23 mouse cellular contexts compared by ENCODE assay signal in the genomic region with DNA sequence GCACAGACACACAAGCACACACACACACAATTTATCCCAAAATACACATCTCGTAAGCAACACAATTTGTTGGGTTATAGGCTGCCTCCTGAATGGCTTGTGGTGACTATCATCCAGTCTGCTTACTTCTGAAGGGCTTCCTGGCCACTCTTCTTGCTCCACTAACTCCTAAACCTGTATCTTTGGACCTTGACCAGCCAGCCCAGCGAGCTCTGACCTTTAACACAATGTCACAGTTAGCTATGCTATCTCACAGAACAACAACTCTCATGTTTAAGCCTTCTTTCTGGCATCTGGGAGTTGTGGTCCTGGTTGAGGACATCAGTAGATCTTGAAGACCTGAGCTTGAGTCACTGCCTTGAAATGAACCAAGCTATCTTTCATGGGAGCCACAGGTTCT. TPM values are rescaled to one million over a fixed set of nuclear protein-coding genes. Genes with fewer than 3 reads are reported as not detected.
A peak's percentile ranks its signal among the peaks of the same experiment; 100 is the strongest.
DNase-seq lines count a peak whose midpoint lies in the region; ATAC-seq and TF ChIP-seq lines count a peak whose summit lies in the region.
"Had no signal": no experiment of that assay in that cellular context is flagged by ENCODE, and none has a peak within 500 bp of the region (broad histone marks: within the 10 kb centered on the region; RNA-seq: fewer than 3 reads in every experiment).

No protein-coding gene starts in this region.

- H3K27me3 ChIP-seq in heart, embryonic 10.5 days (ENCODE audit: insufficient read depth, poor library complexity, severe bottlenecking), result no peaks in the 10 kb centered on the region
- 0 out of 2 replicates have a peak, but pooled peaks cover 2% of the 10 kb centered on the region for H3K27me3 ChIP-seq in liver, embryonic 16.5 days (ENCODE audit: control insufficient read depth, insufficient read depth, low read depth, low read length)
- H3K27me3 ChIP-seq in forebrain, postnatal 0 days (ENCODE audit: insufficient read depth, low read length), result no peaks in the 10 kb centered on the region
- H3K27me3 ChIP-seq: embryonic facial prominence, embryonic 12.5 days; forebrain, embryonic 15.5 days; heart, embryonic 12.5 days had no signal

- H3K4me1 ChIP-seq in heart, embryonic 10.5 days, result peaks cover 32% of the 10 kb centered on the region
- H3K4me1 ChIP-seq in liver, embryonic 16.5 days (ENCODE audit: control insufficient read depth, low read depth, low read length), result peaks cover 27% of the 10 kb centered on the region
- no peaks in the 10 kb centered on the region for H3K4me1 ChIP-seq in forebrain, postnatal 0 days (ENCODE audit: insufficient read depth)

- H3K36me3 ChIP-seq in heart, embryonic 10.5 days, result no peaks in the 10 kb centered on the region
- no peaks in the 10 kb centered on the region for H3K36me3 ChIP-seq in liver, embryonic 16.5 days (ENCODE audit: control insufficient read depth, insufficient read depth)
- no peaks in the 10 kb centered on the region for H3K36me3 ChIP-seq in forebrain, postnatal 0 days (ENCODE audit: insufficient read depth)
- H3K36me3 ChIP-seq: embryonic facial prominence, embryonic 12.5 days; forebrain, embryonic 15.5 days; G1E; heart, embryonic 12.5 days; hindbrain, embryonic 10.5 days had no signal

- H3K4me3 ChIP-seq in heart, embryonic 10.5 days, result no peak overlapping the region
- no peak overlapping the region for H3K4me3 ChIP-seq in liver, embryonic 16.5 days (ENCODE audit: low read depth, low read length)
- no peak overlapping the region for H3K4me3 ChIP-seq in forebrain, postnatal 0 days (ENCODE audit: low read depth, low read length)
- H3K4me3 ChIP-seq: embryonic facial prominence, embryonic 12.5 days; forebrain, embryonic 15.5 days; heart, embryonic 12.5 days; hindbrain, embryonic 10.5 days had no signal

- no peaks in the 10 kb centered on the region for H3K9me3 ChIP-seq in heart, embryonic 10.5 days
- H3K9me3 ChIP-seq in liver, embryonic 16.5 days (replicated peaks; ENCODE audit: control insufficient read depth, low read length), result no peaks in the 10 kb centered on the region
- H3K9me3 ChIP-seq in forebrain, postnatal 0 days (ENCODE audit: low read length), result no peaks in the 10 kb centered on the region
- H3K9me3 ChIP-seq: embryonic facial prominence, embryonic 12.5 days; forebrain, embryonic 15.5 days; G1E; heart, embryonic 12.5 days; hindbrain, embryonic 10.5 days had no signal

- H3K4me2 ChIP-seq in liver, embryonic 16.5 days (ENCODE audit: low read depth, low read length), result no peak overlapping the region
- H3K4me2 ChIP-seq in forebrain, postnatal 0 days (ENCODE audit: low read depth), result no peak overlapping the region
- H3K4me2 ChIP-seq: embryonic facial prominence, embryonic 12.5 days; forebrain, embryonic 15.5 days; heart, embryonic 12.5 days had no signal

- H3K27ac ChIP-seq in heart, embryonic 10.5 days, result 0 out of 2 replicates have a peak overlapping the region, but pooled peaks have one; percentile 11
- peak overlapping the region; percentile 4; the same call in 1 of the 2 replicates for H3K27ac ChIP-seq in liver, embryonic 16.5 days (ENCODE audit: low read length)
- H3K27ac ChIP-seq in forebrain, postnatal 0 days (ENCODE audit: low read depth, low read length), result no peak overlapping the region
- H3K27ac ChIP-seq: embryonic facial prominence, embryonic 12.5 days; forebrain, embryonic 15.5 days; hindbrain, embryonic 10.5 days had no signal

- no peak for ATAC-seq in liver, embryonic 16.5 days (ENCODE audit: low read depth)
- no peak for ATAC-seq in forebrain, postnatal 0 days
- ATAC-seq: CD4-positive, CD25-positive, alpha-beta regulatory T cell, adult 4 months; forebrain, embryonic 15.5 days had no signal

- no peak for DNase-seq in heart, embryonic 10.5 days (ENCODE audit: low spot score)
- no peak for DNase-seq in heart, adult 9 months (ENCODE audit: low spot score in 2 of 2)
- peak; percentile 85 for DNase-seq in kidney, adult 9 months
- no peak for DNase-seq in kidney, adult 18-20 months
- DNase-seq in liver, result no peak
- no peak for DNase-seq in forebrain, postnatal 0 days
- DNase-seq: adrenal gland, adult 8-10 months; B cell, adult 2 months; cerebellum, adult 11-12 months; cerebellum, adult 9-10 months; cerebellum, postnatal 25 days; gastrocnemius, postnatal 10 days; heart, adult 18-20 months had no signal

- 77% methylated on average over 2 of the region's 2 CpGs for whole genome bisulfite sequencing in heart, embryonic 10.5 days
- WGBS in liver, embryonic 16.5 days (ENCODE audit: insufficient replicate concordance), result 56% methylated on average over 2 of the region's 2 CpGs
- WGBS in forebrain, postnatal 0 days, result 72% methylated on average over 2 of the region's 2 CpGs

- no peak for TF ChIP-seq CTCF in forebrain, postnatal 0 days (IDR thresholded peaks at IDR 0.05; ENCODE audit: low read depth)

- no peak overlapping the region for H3K9ac ChIP-seq in liver, embryonic 16.5 days (ENCODE audit: low read depth, low read length)
- no peak overlapping the region for H3K9ac ChIP-seq in forebrain, postnatal 0 days
- H3K9ac ChIP-seq: embryonic facial prominence, embryonic 12.5 days; forebrain, embryonic 15.5 days; heart, embryonic 12.5 days had no signal

RNA-seq across cellular contexts. Expression of a gene that starts 8.2 kb away (rescaled TPM):
- polyA plus RNA-seq in heart, embryonic 10.5 days (2016; fragmentation: Nextera tagmentation; extraction: Ambion mirVana), result 0.23 and 0.48 TPM in 2 replicates
- 2.4 and 2.6 TPM in 2 replicates for polyA plus RNA-seq in liver, embryonic 16.5 days (2015; fragmentation: Nextera tagmentation; extraction: Ambion mirVana)
- 9.1 and 13.1 TPM in 2 replicates for total RNA-seq in forebrain, postnatal 0 days (2014; rRNA removed)
- polyA plus RNA-seq in forebrain, postnatal 0 days (2015; fragmentation: Nextera tagmentation; extraction: Ambion mirVana), result 16.6 and 19.0 TPM in 2 replicates
- total RNA-seq: gastrocnemius, postnatal 4 days; heart, adult 18-20 months; heart, postnatal 25 days had no signal
- polyA plus RNA-seq: G1E; heart, embryonic 12.5 days had no signal

RNA-seq across cellular contexts. Expression of a gene that starts 18.6 kb away (rescaled TPM):
- 0.04 TPM in 1 of 2 replicates, not detected in the other for polyA plus RNA-seq in heart, embryonic 10.5 days (2016; fragmentation: Nextera tagmentation; extraction: Ambion mirVana)
- polyA plus RNA-seq in liver, embryonic 16.5 days (2015; fragmentation: Nextera tagmentation; extraction: Ambion mirVana), result 0.02 TPM in 1 of 2 replicates, not detected in the other
- total RNA-seq in forebrain, postnatal 0 days (2014; rRNA removed), result 11.5 and 19.0 TPM in 2 replicates
- 13.2 and 15.5 TPM in 2 replicates for polyA plus RNA-seq in forebrain, postnatal 0 days (2015; fragmentation: Nextera tagmentation; extraction: Ambion mirVana)
- total RNA-seq: adrenal gland, adult 8-10 months; gastrocnemius, postnatal 10 days; gastrocnemius, postnatal 4 days; heart, adult 18-20 months; heart, postnatal 25 days had no signal
- polyA plus RNA-seq: CD4-positive, CD25-positive, alpha-beta regulatory T cell, adult 4 months; G1E; heart, embryonic 12.5 days; heart, embryonic 16.5 days had no signal

Comparison
In these comparisons a context has a peak if more than half of its experiments do, and no peak if none do; other contexts are left out.
1. RNA of a gene that starts 18.6 kb away (polyA plus RNA-seq): 13.2 to 15.5 TPM in forebrain, postnatal 0 days; 0.04 TPM in heart, embryonic 10.5 days and 0.02 TPM in liver, embryonic 16.5 days; every median in the first group is over 10 times any median in the second.